Mouse (Mus musculus): ENCODE results near the gene Rptor. TPM values are rescaled to one million over a fixed set of nuclear protein-coding genes. Genes with fewer than 3 reads are reported as not detected.
"Not testable (repeated sequence)": the region's sequence is repeated elsewhere in the genome, so short reads cannot be mapped to it uniquely, and the experiment has no call there.

Rptor gene
- total RNA-seq, 2 experiments from 2014 or later: 63.1 to 64.1 TPM

DNA sequence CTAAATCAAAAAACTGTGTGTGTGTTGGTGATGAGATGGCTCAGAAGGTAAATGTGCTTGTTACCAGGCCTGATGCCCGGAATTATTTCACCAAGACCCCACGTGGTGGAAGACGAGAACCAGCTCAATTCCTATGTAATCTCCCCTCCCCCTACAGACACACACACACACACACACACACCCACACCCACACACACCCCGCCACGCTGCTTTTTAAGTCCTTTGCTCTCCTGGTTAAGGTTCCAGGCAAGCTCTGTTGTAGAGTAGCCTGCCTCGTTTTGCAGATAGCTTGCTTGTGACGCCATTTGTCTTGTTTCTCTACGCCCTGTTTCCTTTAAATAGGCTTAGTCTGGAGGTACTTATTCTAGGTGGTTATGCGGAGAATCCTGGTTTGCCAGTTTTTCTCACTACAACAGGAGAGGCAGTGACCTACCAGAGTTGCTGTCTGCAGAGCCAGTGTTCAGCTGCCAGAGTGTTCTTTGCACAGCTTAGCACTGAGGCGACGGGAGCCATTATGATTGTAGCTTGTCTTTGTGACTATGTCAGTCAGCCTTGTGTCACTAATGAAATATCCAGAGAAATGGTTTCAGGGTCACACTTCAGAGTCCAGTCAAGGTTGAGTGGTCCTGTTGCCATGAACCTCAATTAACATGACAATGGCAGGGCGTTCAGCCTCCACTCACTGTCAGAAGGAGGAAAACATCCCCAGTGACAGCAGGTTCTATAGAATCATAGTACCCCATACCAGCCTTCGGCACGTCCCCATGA, 42.1 kb downstream of the Rptor start:
- no peak for DNase-seq (ENCODE audit: low spot score in 2 of 2)

DNA sequence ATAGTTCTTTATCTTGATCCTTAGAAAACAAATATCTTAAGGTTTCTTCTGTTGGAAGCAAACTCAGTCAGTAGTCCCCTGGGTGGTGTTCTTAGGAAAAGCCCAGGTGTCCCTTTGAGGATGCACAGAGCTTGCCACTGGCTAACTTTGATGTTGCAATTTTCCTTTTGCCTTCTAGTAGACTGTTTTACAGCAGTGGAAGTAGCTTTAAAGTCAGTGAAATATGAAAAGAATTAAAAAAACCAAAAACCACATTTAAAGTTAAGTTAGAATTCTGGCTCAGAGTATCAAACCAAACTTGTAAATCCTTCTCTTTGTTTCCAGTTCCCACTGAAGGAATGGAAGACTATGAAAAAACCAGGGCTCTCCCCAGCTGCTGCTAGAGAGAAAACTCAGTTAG, 47.8 kb downstream of the Rptor start:
- DNase-seq (ENCODE audit: low spot score in 2 of 2): no peak

DNA sequence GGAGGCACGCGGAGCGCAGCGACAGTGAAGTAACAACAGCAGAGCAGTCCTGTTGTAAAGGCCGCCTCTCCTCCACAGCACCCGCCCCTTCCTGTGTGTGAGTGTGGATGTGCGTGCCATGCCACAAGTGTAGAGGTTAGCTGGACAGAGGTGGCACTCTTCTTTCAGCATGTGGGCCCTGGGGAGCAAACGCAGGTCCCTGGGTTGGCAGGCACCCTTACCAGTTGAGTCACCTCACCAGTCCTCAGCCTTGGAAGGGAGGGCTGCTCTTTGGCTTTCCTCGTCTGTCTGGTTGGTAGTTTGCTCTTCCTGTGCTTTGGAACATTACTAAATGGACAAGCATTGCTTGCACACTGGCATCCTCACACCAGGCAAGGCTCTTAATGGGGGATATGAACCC, 50.6 kb downstream of the Rptor start:
- no peak for DNase-seq (ENCODE audit: low spot score in 2 of 2)

DNA sequence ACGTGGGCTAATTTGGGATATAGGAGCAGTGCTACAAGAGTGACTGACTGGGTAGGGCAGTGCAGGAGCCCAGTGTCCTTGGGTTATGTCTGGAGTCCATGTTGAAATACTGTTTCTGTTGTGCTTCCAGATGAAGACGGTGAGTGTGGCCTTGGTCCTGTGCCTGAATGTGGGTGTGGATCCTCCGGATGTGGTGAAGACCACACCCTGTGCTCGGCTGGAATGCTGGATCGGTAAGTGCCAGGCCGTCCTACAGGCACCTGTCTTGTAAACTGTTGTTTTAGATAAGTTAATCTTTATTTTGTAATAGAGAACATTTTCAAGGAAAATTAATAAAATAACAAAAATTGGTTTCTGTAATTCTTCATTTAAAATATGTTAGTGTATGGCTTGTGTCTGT, 54.8 kb downstream of the Rptor start:
- no peak for DNase-seq (ENCODE audit: low spot score in 2 of 2)

DNA sequence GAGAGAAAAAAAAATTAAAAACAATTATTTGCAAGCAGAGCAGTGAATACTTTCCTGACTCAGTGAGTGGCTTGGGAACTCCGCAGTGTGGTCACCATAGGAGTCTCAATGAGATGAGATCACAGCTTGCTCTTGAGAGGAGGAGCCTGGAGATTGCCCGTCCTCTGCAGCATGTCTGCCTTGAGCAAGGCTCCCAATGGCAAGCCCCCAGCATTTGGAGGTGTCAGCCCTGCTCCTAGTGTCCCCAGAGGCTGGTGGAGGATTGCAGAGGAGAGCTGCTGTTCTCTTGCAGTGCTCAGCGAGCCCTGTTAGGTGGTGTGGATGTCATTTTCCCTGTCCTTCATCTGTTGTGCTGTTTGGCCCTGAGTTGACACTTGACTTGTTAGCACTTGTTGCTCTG, 56.6 kb downstream of the Rptor start:
- DNase-seq (ENCODE audit: low spot score in 2 of 2): no peak

DNA sequence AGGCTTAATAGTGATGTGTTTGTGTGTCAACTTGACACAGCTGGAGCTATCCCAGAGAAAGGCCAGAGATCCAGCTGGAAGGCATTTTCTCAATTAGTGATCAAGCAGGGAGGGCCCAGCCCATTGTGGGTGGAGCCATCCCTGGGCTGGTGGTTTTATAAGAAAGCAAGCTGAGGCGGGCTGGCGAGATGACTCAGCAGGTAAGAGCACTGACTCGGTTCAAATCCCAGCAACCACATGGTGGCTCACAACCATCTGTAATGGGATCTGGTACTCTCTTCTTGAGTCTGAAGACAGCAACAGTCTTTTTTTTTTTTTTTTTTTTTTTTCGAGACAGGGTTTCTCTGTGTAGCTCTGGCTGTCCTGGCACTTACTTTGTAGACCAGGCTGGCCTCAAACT, 58.8 kb downstream of the Rptor start:
- DNase-seq (ENCODE audit: low spot score in 2 of 2): not testable (repeated sequence)

DNA sequence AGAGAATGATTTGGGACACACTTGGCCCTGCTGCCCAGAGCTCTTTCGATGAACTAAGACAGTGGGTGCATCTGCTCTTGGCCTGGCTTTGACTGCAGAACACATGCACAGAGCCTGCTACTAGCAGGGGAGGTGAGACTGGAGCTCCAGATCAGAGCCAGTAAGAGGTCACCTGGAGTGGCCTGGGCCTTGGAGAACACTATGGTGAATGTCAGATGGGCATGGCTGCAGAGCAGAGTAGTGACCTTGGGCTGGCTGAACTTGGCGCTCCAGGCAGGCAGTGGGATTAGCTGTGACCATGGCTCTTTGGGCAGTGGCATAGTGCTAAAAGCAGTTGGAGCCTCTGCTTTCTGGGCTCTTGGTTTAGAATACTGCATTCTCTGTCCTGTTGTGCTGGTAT, 61.2 kb downstream of the Rptor start:
- DNase-seq (ENCODE audit: low spot score in 2 of 2): no peak

DNA sequence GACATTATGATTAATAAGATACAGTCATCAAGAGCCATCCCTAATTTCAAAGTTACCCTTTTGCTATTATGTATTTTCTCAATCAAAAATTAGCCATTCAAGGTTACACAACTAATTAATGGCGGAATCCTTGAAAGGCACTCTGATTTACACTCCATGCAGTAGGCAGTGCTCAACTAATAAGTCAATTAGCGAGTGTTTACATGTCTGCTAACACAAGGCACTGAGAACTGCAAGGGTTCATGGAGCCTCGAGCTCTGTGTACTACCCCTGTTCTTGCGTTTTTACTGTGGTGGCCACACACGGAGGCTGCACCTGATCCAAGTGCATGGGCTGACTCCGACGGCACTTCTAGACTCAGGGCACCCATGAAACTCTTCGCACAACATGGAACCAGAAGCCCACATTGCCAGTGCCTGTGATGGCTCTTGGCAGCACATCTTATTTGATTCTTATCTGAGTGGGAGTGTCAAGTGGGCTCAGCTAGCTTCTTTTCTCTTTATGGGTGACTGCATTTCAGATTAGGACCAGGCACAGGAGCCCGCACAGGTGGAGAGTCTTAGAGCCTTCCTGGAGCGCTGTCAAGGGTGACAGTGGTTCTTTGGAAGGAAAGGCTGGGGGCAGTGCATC, 62.1 kb downstream of the Rptor start:
- peak in 1 of 2 experiments; percentile 33 for DNase-seq (ENCODE audit: low spot score in 2 of 2)

DNA sequence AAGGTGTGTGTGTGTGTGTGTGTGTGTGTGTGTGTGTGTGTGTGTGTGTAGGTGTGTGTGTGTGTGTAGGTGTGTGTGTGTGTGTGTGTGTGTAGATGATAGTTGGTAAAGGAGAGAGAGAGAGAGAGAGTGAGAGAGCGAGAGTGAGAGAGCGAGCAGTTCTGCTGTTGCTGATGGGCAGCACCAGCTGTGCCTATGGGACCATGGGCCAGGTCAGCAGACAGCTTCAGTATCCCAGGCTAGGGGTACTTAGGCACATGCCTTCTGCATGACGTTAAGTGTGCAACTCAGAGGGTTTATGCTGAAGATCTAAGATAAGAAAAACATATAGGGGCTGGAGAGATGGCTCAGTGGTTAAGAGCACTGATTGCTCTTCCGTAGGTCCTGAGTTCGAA, 62.6 kb downstream of the Rptor start:
- DNase-seq (ENCODE audit: low spot score in 2 of 2): no peak

DNA sequence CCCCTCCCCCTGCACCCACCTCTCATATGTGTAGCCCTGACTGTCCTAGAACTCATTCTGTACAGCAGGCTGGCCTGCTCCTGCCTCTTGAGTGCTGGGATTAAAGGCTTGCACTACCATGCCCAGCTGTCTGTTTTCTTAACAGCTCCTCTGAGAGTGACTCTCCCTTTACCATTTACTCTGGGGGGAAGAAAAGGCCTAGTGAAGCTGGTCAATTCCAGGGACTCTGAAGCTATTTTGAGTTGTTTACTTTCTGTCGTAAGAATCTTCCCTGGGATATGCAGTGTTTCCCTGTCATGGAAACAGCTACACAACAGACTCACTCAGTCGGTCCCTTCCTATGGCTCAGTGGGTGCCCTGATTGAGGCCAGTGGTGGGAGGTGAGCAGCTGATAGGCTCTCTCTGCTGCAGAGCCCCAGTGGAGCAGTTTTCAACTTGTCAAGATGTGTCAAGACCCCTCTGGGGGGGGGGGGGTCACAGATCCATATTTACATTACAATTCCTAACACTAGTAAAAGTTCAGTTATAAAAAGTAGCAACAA, 63.9 kb downstream of the Rptor start:
- no peak for DNase-seq (ENCODE audit: low spot score in 2 of 2)

DNA sequence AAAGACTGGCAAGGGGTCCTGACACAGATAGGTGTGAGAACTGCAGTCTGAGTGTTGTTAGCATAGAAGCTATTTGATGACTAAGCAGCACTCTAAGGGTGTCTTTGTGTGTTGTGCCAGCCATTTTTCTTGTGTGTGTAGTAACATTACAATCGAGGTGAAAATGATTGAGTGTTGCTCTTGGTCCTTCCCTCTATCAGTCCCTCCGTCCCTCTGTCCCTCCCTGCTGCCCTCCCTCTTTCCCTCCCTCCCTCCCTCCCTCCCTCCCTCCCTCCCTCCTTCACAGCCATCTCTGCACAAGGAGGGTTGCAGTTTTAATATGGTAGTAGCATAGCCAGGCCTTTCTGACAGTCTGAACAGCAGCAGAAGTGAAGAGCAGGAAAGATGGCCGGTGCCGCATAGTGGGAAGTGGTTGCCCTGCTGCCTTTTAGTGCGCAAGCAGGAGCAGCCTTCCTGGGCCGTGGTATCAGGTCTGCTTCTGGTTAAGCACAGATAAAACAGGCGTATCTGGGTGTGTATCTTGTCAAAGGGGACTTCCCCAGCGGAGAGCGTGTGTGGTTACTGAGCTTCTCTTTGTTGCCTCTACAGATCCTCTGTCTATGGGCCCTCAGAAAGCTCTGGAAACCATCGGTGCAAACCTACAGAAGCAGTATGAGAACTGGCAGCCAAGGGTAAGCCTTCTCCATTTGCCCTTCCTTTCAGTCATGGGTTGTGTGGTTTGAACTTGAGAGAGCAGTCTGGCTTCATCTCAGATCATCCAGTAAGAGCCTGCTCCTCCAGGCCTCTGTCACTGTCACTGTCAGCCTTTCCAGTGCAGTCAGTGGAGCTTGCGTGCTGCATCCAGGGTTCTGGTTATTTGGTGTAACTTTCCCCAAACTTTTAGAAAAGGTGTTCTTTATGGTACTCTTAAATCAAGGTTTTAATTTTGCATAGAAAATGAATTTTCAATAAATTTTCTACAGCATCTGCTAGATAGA, 68.3 kb downstream of the Rptor start:
- no peak for DNase-seq (ENCODE audit: low spot score in 2 of 2)

DNA sequence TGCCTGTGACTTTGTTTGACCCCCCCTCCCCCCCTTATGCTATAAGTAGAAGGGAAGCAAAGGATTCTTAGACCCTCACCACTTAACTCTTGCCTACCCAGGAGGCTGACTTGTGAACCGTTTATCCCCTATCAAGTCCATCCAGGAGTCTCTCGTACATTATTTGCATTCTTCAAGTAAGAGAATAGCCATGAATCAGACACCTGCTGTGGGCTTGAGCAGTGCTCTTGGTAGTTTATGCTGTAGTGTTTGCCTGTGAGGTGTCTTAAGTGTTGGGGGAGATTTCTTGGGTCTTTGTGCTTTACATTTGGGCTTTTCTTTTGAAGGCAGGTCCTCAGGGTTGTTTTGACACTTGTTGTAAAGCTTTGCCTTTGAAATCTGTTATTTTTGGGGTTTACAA, 69.3 kb downstream of the Rptor start:
- no peak for DNase-seq (ENCODE audit: low spot score in 2 of 2)

DNA sequence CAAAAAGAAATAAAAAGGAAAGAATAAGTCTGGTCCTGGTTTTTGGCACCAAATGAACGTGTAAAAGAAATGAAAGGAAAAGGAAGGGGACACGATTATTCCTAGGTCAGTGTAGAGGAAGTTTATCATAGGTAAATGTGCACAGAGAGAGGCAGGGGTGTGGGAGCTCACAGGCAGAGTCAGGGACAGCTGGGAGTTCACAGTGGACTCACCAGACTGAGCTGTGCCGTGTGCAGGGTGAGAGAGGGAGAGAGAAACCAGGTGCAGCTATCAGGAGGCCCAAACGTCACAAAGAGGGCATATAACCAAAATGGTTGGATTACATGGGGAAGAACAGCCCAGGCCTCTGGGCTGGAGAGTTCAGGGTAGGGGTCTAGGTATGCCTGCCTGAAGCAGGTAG, 70.1 kb downstream of the Rptor start:
- DNase-seq (ENCODE audit: low spot score in 2 of 2): no peak

DNA sequence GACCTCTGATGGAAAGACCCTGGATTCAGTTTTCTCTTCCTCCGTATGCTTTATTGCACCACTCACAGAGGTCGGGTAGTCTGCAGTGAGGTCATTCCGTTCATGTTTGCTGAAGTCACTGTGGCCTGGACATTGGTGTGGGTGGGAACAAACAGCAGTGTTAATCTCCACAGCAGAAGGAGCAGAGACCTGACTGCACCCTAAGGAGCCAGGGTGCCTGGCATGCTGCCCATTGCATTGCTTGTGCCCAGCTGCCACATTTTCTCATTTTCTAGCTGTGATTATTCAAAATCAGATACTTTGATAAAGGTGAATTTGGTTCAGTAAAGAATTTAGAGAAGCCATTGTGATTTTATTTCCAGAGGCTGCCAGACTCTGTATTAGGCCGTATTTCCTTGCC, 72.1 kb downstream of the Rptor start:
- no peak for DNase-seq (ENCODE audit: low spot score in 2 of 2)

DNA sequence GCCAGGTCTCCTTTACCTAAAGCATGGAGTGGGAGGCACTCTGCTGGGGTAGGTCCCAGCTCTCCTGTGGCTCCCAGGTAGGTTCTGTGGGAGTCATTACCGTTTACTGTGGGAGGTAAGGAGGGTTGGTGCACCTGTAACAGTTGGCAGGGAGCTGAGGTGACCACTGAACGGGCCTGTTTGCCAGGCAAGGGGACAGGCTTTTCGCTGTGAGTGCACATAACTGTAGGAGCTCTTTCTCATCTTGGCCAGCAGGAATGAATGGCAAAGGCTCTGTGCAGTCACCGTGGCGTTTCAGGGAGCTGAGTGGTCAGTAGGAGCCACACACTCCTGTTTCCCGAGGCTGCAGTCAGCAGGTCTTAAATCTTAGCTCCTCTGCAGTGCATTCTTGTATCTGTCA, 72.8 kb downstream of the Rptor start:
- DNase-seq (ENCODE audit: low spot score in 2 of 2): no peak

DNA sequence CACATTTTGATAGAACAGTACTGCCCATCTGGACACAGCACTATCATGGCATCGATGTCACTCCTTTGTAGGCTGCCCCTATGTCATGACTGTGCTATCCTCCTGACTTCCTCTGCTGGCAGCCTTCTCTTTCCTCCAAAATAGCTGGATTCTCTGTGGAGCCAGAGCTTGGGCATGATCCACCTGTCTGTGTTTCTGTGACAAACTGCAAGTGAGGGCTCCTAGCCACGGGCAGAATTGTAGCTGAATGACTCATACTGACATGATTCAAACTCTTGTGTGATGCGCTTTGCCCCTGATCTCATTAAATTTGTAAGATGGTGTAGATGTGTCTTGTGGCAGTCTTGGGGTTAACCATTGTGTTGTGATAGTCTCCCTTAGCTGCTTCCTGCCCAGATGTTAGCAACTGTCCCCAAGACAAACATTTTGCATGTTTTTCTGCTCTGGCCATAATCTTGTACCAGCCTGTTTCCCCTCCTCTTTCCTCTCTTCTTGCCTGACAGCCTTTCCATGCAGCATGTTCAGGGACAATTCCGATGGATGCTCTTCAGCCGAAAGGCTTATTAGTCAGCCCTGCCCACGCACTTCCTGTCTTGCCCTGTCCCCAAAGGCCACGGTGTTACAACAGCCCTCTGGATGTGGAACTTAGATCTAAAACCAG, 74.2 kb downstream of the Rptor start:
- no peak for DNase-seq (ENCODE audit: low spot score in 2 of 2)

DNA sequence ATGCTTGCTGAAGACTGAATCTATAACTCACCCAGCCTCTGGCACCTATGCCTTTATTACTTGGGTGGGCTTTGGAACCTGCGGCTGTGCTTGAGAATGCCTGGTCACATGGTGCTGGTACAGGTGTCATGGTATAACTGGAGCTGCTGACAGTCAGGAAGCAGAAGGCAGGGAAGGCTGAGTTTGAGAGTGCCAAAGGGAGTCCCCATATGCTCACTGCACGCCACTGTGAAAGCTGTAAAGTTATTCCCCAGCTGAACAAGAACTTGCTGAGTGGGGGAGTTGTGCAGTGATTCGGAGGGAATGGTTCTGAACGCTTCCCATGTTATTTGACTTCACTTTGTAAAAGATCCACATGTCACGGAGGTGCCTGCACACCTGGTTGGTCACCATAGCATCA, 75.7 kb downstream of the Rptor start:
- DNase-seq (ENCODE audit: low spot score in 2 of 2): peak in 1 of 2 experiments; percentile 33

DNA sequence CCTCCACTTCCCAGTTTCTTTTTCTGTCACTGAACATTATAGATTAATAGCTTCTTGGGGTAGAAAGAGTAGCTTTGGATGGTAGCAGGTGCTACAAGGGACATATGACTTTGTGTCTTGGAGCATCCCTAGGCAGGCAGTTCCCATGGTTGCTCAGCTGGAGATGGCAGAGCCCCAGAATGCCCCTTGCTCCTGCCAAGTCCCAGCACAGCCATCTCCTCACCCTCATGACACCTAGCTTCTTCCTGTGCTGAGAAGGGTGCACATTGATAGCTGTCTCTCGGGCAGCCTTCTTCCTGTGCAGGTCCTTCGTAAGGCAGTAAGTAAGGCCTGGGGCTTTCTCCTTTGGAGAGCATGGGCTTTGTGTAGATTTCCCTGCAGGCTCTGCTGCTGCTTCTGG, 78.0 kb downstream of the Rptor start:
- no peak for DNase-seq (ENCODE audit: low spot score in 2 of 2)

DNA sequence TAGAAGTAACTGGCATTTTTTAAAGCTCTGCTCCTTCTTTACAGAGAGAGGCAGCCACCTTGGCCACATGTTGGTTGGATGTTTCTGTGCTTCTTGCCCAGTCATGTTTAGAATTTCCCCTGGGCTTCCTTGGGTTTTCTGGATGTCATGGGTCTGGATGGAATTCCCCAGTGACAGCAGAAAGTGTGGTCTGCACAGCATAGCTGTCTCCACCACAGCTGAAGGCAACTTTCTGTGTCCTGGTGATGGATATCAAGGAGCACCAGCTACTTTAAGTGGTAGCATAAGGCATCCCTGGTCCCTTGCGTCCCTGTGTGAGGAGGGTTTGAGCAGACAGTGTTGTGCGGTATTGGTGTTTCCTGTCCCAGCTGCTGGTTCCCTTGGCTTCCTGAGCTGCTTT, 79.6 kb downstream of the Rptor start:
- DNase-seq (ENCODE audit: low spot score in 2 of 2): no peak

DNA sequence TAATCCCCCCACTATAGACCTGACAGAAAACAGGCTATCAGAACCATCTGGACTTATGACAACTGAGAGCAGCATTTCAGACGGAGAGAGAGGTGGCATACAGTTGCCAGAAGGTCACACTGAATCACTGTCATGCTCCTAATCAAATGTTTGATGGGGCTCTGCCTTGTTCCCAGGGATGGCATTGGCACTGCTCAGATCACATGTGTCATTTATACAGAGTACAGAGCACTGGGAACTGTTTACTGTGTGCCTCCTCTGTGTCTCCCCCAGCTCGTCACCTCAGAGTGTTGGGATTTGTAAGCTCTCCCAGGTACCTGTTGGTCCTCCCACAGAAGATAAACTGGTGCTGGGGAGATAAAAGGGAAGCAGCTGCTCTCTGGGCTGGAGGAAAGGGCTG, 81.1 kb downstream of the Rptor start:
- no peak for DNase-seq (ENCODE audit: low spot score in 2 of 2)

DNA sequence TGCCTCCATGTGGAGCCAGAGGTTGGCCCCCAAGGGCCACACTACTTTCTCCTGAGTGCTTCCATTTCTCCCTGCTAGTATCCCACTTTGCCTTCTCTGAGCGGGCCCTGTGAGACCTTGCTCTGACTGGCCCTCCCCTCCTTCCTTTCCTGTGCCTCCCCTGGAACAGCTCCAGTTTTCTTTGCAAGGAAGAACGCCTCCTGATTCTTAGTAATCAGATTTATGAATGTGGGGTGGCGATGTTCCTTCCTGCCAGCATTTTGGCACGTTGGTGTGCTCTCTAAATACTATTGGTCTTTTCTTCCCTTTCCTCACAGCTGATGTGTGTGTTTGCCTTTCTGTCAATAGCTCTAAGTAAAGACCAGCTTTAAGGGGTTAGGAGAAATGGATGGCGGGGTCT, 82.8 kb downstream of the Rptor start:
- peak in 1 of 2 experiments; percentile 10 for DNase-seq (ENCODE audit: low spot score in 2 of 2)

All from left cerebral cortex, adult 18-20 months (tissue).